Mouse (Mus musculus) layer of hippocampus, adult 9-11 months (tissue): ENCODE data around the gene Zfp951.
"Not testable (repeated sequence)": the region's sequence is repeated elsewhere in the genome, so short reads cannot be mapped to it uniquely, and the experiment has no call there.

Experiments used
- DNase-seq: peaks from one replicate; pipeline ENCODE4 v3.0.0; 2022

The Zfp951 gene

DNA sequence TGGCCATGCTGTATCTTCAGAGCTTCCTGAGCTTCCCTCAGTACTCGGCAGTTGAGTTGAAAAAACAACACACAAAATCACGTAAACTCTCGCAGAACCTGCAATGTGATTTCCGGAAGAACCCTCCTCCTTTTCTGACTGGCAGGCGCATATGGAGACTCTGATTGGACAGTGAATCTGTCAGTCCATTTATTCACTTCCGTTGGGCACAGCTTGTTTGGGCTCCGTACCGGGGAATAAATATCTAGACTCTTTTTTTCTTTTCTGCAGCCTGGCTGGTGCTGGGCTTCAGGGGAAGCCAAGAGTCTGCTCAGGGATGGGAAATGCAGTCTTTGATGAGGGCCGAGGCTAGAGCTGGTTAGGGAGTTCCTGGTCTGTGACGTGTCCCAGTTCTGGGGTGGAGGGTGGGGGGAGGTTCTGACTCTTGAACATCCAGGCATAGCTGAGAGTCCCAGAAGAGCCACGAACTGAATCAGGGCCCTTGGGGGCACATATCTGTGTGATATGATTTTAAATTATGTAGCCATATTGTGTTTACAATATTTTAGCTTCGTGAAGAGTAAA lies at the start of gene Zfp951:
Gene Zfp951, minus strand, starts transcription at position 109 of the 564 bp plus-strand sequence.
- DNase-seq, result peak; percentile 77

DNA sequence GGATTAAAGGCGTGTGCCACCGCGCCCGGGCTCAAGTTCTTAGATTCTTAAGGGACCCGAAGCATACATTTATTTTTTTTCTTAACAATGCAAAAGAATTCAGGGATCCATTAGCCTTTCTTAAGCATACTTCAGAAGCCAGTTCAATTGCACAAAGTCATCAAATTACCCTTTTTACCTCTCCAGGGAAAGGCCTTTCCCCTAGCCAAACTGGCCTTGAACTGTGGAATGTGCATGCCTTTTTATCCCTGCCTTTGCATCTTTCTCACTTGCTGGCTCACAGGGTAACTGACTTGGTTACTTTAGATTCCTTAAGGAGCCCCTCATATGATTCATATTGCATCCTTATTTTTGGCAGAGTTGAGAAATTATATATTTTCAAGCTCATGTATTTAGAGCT lies 46.7 kb upstream of the Zfp951 start:
- not testable (repeated sequence) for DNase-seq

DNA sequence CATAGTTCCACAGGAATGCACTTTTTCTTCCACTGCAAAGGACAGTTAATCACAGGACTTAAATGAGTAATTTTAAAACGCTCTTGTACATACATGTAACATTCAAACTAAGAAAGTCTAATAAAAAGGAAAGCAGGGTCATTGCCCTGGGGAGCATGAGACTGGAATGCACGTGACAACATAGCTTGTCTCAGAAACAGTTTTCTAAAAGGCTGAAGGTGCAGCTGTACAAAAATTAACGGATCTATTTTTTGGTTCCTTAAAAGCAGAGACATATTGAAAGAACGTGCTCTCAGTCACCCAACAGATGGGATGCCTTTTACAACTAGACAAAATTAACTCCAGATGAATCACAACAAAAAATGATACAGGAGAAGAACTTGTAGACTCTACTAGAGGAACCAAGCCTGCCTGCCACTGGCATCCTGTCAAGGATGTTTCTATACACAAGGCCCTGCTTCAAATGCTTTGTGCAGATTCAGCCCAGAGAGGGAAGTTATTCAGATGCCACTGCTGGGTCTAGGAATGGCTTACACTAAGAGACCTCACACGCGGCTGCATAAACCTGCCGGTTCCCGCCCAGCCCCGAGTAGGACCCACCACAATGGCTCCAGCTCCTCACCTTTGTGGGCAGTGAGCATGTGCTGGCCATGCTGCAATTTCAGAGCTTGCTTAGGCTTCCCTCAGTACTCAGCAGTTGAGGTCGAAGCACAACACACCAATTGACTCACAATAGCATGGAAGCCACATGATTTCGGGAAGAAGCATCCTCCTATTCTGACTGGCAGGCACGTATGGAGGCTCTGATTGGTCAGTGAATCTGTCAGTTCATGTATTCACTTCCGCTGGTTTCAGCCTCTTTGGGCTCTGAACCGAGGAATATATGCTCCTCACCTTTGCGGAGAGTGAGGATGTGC lies 567 bp downstream of the Zfp951 start:
- not testable (repeated sequence) for DNase-seq

DNA sequence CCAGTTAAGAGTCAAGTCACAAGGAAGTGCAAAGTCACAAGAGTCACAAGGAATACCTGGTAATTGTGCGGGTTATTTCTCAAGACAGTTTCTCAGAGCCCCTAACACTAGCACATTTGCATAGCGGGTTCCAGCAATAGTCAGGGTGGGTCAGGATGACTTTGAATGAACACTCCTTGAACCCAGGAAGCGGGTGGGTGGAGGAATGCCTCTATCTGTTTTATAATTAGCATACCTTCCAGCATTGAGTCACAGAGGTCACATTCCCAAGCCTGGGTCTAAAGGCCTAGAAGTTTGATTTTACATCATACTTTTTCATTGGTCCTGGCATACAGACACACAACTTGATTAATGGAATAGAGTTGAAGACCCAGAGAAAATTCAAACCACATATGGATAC lies 5.3 kb downstream of the Zfp951 start:
- DNase-seq, result not testable (repeated sequence)

DNA sequence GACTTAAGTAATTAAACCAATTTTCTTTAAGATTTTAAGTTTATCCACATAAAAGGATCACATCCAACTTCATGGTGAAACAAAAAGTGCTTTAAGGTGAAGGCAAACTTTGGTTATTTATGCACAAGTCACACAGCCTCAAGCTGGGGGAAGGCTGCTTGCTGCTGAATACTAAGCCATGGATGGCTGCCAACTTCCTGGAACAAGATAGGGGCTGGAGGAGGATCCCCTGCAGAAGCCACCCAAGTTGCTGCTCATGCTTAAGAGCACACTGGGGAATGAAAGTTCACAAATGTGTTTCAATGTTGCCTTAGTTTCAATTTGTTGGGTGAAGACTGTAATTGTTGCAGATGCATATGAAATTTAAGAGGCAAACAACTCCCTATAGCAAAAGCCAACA lies 26.5 kb downstream of the Zfp951 start:
- DNase-seq, result no peak

DNA sequence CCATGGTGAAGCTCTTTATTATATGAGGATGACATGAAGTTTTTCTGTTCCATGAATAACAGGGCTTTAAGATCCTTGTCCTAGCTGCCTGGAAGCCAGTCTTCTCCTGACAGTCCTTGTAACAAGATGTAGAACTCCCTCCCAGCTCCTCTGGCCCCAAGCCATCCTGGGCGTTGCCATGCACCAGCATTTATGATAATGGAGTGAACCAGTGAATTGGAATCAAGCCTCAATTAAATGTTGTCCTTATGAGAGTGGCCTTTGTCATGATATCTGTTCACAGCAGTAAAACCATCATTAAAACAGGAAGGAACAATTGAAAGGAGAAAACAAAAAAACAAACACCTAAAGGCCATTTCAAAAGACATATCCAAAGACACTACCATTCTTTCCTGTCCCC lies 30.3 kb downstream of the Zfp951 start:
- no peak for DNase-seq

DNA sequence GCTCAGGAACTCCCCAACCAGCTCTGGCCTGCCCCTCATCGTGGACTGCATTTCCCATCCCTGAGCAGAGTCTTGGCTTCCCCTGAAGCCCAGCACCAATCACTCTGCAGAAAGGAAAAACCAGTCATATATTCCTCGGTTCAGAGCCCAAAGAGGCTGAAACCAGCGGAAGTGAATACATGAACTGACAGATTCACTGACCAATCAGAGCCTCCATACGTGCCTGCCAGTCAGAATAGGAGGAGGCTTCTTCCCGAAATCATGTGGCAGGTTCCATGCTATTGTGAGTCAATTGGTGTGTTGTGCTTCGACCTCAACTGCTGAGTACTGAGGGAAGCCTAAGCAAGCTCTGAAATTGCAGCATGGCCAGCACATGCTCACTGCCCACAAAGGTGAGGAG lies 89.7 kb downstream of the Zfp951 start:
- not testable (repeated sequence) for DNase-seq
